Mouse (Mus musculus): ENCODE measurements at regions not wholly inside any gene's neighbourhood (a gene's known extent, or its start where the extent isn't known, plus 50 kb on each side); places are given as distances from the start of the nearest gene placed in this dataset.

- no peak for DNase-seq (ENCODE audit: low read depth in 1 of 2, low spot score in 2 of 2)
Measured at GRCm38 (mm10) chr1:75681913-75682312, 135.8 kb downstream of the Slc4a3 start.

GRCm38 (mm10) chr1:75692781-75693180 is 146.7 kb downstream of the Slc4a3 start:
- no peak for DNase-seq (ENCODE audit: low read depth in 1 of 2, low spot score in 2 of 2)

GRCm38 (mm10) chr1:75693231-75693914 is 147.3 kb downstream of the Slc4a3 start:
- DNase-seq (ENCODE audit: low read depth in 1 of 2, low spot score in 2 of 2): no peak

GRCm38 (mm10) chr1:75704832-75705650 is 159.0 kb downstream of the Slc4a3 start:
- DNase-seq (ENCODE audit: low read depth in 1 of 2, low spot score in 2 of 2): no peak

GRCm38 (mm10) chr1:75706126-75706525 is 160.1 kb downstream of the Slc4a3 start:
- DNase-seq (ENCODE audit: low read depth in 1 of 2, low spot score in 2 of 2): no peak

- DNase-seq (ENCODE audit: low read depth in 1 of 2, low spot score in 2 of 2): no peak
Measured at GRCm38 (mm10) chr1:75723431-75723830, 177.4 kb downstream of the Slc4a3 start.

GRCm38 (mm10) chr1:75725329-75725728 is 179.3 kb downstream of the Slc4a3 start:
- no peak for DNase-seq (ENCODE audit: low read depth in 1 of 2, low spot score in 2 of 2)

- DNase-seq (ENCODE audit: low read depth in 1 of 2, low spot score in 2 of 2): no peak
Measured at GRCm38 (mm10) chr1:75728859-75729258, 182.8 kb downstream of the Slc4a3 start.

- no peak for DNase-seq (ENCODE audit: low read depth in 1 of 2, low spot score in 2 of 2)
Measured at GRCm38 (mm10) chr1:75733791-75734190, 187.7 kb downstream of the Slc4a3 start.

- no peak for DNase-seq (ENCODE audit: low read depth in 1 of 2, low spot score in 2 of 2)
Measured at GRCm38 (mm10) chr1:75738651-75739050, 192.6 kb downstream of the Slc4a3 start.

- DNase-seq (ENCODE audit: low read depth in 1 of 2, low spot score in 2 of 2): no peak
Measured at GRCm38 (mm10) chr1:75749665-75750221, 203.7 kb downstream of the Slc4a3 start.

- DNase-seq (ENCODE audit: low read depth in 1 of 2, low spot score in 2 of 2): no peak
Measured at GRCm38 (mm10) chr1:75772131-75772530, 226.1 kb downstream of the Slc4a3 start.

GRCm38 (mm10) chr1:75773014-75773413 is 226.9 kb downstream of the Slc4a3 start:
- no peak for DNase-seq (ENCODE audit: low read depth in 1 of 2, low spot score in 2 of 2)

GRCm38 (mm10) chr1:75778889-75779288 is 232.8 kb downstream of the Slc4a3 start:
- no peak for DNase-seq (ENCODE audit: low read depth in 1 of 2, low spot score in 2 of 2)

- no peak for DNase-seq (ENCODE audit: low read depth in 1 of 2, low spot score in 2 of 2)
Measured at GRCm38 (mm10) chr1:75783206-75783605, 237.1 kb downstream of the Slc4a3 start.

GRCm38 (mm10) chr1:75786173-75786820 is 240.2 kb downstream of the Slc4a3 start:
- no peak for DNase-seq (ENCODE audit: low read depth in 1 of 2, low spot score in 2 of 2)

GRCm38 (mm10) chr1:75791509-75791908 is 245.4 kb downstream of the Slc4a3 start:
- no peak for DNase-seq (ENCODE audit: low read depth in 1 of 2, low spot score in 2 of 2)

GRCm38 (mm10) chr1:75797793-75798192 is 251.7 kb downstream of the Slc4a3 start:
- no peak for DNase-seq (ENCODE audit: low read depth in 1 of 2, low spot score in 2 of 2)

GRCm38 (mm10) chr1:75798375-75799099 is 252.5 kb downstream of the Slc4a3 start:
- no peak for DNase-seq (ENCODE audit: low read depth in 1 of 2, low spot score in 2 of 2)

- no peak for DNase-seq (ENCODE audit: low read depth in 1 of 2, low spot score in 2 of 2)
Measured at GRCm38 (mm10) chr1:75804473-75804872, 258.4 kb downstream of the Slc4a3 start.

- DNase-seq (ENCODE audit: low read depth in 1 of 2, low spot score in 2 of 2): no peak
Measured at GRCm38 (mm10) chr1:75812471-75812870, 266.4 kb downstream of the Slc4a3 start.
